Mouse (Mus musculus) kidney, adult 2 months (tissue): ENCODE results near the gene Hist3h2a. TPM values are rescaled to one million over a fixed set of nuclear protein-coding genes. Genes with fewer than 3 reads are reported as not detected.
A peak's percentile ranks its signal among the peaks of the same experiment; 100 is the strongest.

Experiments
- DNase-seq: peaks from one replicate; pipeline ENCODE4 v3.0.0; 2021
- H3K27ac ChIP-seq: fragments of 200-500 bp; 2 replicates; pipeline ENCODE4 v1.5.1; 2012; ENCODE audit warnings: low read depth, low read length, control low read depth, inconsistent platforms; ENCODE audit not compliant: insufficient read depth
- H3K27me3 ChIP-seq: fragments of 200-500 bp; replicated peaks from 2 replicates; pipeline ENCODE4 v1.6.1; 2012; ENCODE audit warnings: mild to moderate bottlenecking, moderate library complexity, low read length, inconsistent platforms; ENCODE audit not compliant: control insufficient read depth, insufficient read depth
- H3K36me3 ChIP-seq: fragments of 200-500 bp; 2 replicates; pipeline ENCODE4 v1.6.1; 2012; ENCODE audit warnings: mild to moderate bottlenecking, moderate library complexity, low read length, inconsistent platforms; ENCODE audit not compliant: control insufficient read depth, insufficient read depth
- H3K4me1 ChIP-seq: fragments of 200-500 bp; 2 replicates; pipeline ENCODE4 v1.6.1; 2011; ENCODE audit warnings: low read length; ENCODE audit not compliant: control insufficient read depth, insufficient read depth
- H3K4me3 ChIP-seq: fragments of 200-500 bp; 2 replicates; pipeline ENCODE4 v1.5.1; 2011; ENCODE audit warnings: mild to moderate bottlenecking, low read depth, low read length, control low read depth; ENCODE audit not compliant: insufficient read depth
- CTCF ChIP-seq: fragments of 200-500 bp; conservative IDR thresholded peaks from 2 replicates; pipeline ENCODE4 v1.5.1; 2011; ENCODE audit warnings: low read depth, mild to moderate bottlenecking, control low read depth, low read length, moderate library complexity, mixed read lengths; ENCODE audit not compliant: insufficient read depth, insufficient read length
- POLR2A ChIP-seq: fragments of 200-500 bp; IDR thresholded peaks from one replicate; pipeline ENCODE4 v1.6.1; 2011; ENCODE audit warnings: low read depth, low read length, control low read depth
- WGBS: fragments of 180-500 bp; shearing (Covaris S2); methylation state at CpG from one replicate; pipeline ENCODE4 v1.1.7; 2018; 5-methylcytosine and 5-hydroxymethylcytosine counted together
- polyA plus RNA-seq: library from polyadenylated mRNA; depleted of rRNA; stranded (reverse); fragments of >200 nt; gene quantifications from 2 replicates; pipeline ENCODE4 v1.2.3, GENCODE M21; 2012

The Hist3h2a gene
- polyA plus RNA-seq, 1 experiment: 29.5 TPM

DNA sequence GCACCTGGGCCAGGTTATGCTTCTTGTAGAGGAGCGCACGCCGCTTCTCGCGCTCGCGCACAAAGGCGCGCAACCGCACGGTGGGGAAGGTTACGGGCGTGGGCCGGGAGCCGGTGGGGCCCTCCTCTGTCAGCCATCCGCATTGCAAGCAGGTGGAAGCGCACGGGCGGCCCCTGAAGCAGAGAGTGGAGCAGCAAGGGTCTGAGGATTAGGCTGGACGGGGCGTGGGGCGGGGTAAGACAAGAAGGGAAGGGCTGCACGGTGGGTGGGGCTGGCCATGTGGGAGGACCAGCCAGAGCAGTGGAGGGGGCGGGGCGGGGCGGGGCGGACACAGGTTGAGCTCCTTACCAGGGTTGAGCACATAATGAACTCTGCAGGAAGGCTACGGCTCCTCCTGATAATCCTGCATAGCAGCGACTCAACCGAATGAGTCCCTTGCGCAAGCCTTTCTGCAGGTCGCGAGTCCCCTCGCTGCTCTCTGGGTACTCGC is 39.9 kb downstream of the Hist3h2a start:
- H3K4me1 ChIP-seq: no peaks in the 10 kb centered on the region; the same call in 1 of the 2 replicates
- no peaks in the 10 kb centered on the region for H3K27me3 ChIP-seq
- peaks cover 2% of the 10 kb centered on the region; the same call in 1 of the 2 replicates for H3K36me3 ChIP-seq
- H3K4me3 ChIP-seq: peak overlapping the region; percentile 49
- no peak for TF ChIP-seq POLR2A
- no peak for TF ChIP-seq CTCF
- no peak overlapping the region for H3K27ac ChIP-seq
- WGBS: under 1% methylated on average over 33 of the region's 35 CpGs
- DNase-seq: peak; percentile 72

DNA sequence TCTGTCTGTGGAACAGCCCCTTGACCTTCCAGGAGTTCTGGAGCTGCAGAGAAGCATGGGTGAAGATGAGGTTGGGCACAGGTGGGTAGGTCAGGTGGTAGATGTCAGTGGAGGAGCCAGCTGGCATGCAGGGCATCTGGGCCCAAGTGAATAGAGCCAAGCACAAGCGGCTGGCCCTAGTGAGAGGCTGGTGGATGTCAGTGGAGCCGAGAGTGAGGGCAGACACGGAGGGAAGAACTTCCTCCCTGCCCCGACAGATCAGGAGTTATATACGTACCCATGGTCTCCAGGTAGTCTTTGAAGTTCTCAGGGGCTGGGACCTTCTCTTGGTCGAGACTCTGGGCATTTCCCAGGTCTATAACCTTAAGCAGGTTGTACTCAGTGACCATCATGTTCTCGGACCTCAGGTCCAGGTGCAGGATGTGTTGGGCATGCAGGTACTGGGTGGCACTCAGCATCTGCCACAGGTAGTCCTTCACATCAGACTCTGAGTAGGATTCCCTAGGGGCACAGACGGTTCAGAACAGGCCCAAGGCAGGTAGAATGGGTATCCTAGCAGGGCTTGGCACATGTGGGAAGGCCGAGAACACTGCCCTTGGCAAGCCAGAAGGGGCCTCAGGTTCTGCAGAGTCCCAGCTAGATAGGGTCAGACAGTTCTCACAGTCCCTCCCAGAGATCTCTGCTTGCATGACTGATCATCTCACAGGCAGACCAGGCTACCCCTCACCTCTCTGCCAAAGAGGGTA is 40.7 kb downstream of the Hist3h2a start:
- no peak overlapping the region for H3K4me3 ChIP-seq
- WGBS: 81% methylated on average over 9 of the region's 9 CpGs
- no peak for DNase-seq
- H3K4me1 ChIP-seq: no peaks in the 10 kb centered on the region; the same call in 1 of the 2 replicates
- TF ChIP-seq POLR2A: no peak
- no peak for TF ChIP-seq CTCF
- H3K36me3 ChIP-seq: no peaks in the 10 kb centered on the region
- no peaks in the 10 kb centered on the region for H3K27me3 ChIP-seq
- no peak overlapping the region for H3K27ac ChIP-seq

DNA sequence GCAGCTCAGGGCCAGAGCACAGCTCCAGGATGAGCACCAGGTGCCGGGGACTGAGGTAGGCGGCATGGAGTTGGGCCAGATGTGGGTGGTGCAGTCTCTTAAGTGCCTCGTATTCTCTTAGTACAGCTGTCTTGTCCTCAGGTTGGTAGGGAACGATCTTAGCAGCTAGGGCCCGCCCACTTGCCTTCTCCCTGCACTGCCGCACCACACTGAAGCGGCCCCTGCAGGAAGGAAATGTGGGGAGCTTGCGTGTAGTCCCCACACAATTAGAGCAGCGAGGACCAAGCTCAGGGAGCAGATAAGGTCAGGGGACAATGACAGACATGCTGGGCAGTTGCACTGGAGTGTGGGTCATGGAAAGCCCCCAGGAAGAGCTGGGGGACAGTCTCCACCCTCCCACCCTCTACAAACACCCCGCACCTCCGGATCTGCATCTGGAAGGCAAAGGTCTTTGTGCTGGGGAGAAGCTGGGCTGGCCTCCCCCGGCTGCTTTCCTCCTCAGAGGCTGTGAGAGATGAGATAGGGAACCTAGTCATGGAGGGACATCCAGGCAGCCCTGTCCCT is 41.4 kb downstream of the Hist3h2a start:
- no peak for DNase-seq
- H3K27me3 ChIP-seq: no peaks in the 10 kb centered on the region
- H3K36me3 ChIP-seq: no peaks in the 10 kb centered on the region
- 46% methylated on average over 12 of the region's 12 CpGs for WGBS
- H3K4me1 ChIP-seq: no peaks in the 10 kb centered on the region; the same call in 1 of the 2 replicates
- no peak overlapping the region for H3K4me3 ChIP-seq
- no peak overlapping the region for H3K27ac ChIP-seq
- TF ChIP-seq POLR2A: no peak
- TF ChIP-seq CTCF: no peak

DNA sequence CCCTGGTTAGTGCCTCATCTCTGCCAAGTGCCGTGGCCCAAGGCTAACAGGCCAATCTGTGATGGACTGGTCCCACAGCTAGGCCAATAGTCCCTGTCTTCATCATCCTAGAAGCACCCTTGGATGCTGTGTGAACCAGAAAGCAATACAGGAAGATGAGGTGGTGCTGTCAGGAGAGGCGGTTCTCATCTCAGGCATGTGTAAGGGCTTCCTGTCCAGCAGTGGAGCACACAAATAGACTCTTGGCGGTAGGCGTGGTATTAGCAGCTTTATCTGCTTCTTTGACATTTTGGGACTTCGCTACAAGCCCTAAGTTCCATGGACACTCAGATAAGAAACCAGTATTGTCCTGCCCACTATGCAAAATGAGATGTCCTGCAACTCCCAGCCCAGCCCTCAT is 43.1 kb downstream of the Hist3h2a start:
- Histone ChIP-seq H3K4me3 (no peak overlapping the region), H3K27me3 (no peaks in the 10 kb centered on the region), H3K4me1 (no peaks in the 10 kb centered on the region; the same call in 1 of the 2 replicates), H3K36me3 (no peaks in the 10 kb centered on the region), H3K27ac (no peak overlapping the region)
- WGBS: 82% methylated on average over 5 of the region's 5 CpGs
- no peak for TF ChIP-seq POLR2A
- no peak for TF ChIP-seq CTCF
- no peak for DNase-seq

DNA sequence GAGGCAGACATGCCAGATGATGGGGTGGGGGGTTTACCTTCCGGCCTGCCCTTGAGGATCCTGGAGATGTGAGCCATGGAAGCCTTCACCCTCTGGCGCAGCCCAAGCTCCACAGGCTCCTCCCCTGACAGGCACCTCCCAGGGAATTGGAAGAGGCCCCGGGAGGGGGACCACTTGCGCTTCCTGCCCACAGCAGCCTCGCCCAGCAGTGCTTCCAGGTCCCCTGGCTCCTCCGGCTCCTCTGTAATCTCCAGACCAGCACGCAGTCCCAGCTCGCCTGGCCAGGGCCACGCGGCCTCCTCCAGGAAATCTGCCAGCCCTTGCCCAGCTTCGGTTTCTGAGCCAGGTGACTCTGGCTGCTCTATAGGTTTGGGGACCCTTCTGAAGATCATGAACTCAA is 44.7 kb downstream of the Hist3h2a start:
- 49% methylated on average over 11 of the region's 11 CpGs for WGBS
- Histone ChIP-seq H3K27me3 (no peaks in the 10 kb centered on the region), H3K4me1 (no peaks in the 10 kb centered on the region; the same call in 1 of the 2 replicates), H3K27ac (no peak overlapping the region), H3K4me3 (no peak overlapping the region), H3K36me3 (no peaks in the 10 kb centered on the region)
- DNase-seq: no peak
- TF ChIP-seq POLR2A: no peak
- TF ChIP-seq CTCF: no peak

DNA sequence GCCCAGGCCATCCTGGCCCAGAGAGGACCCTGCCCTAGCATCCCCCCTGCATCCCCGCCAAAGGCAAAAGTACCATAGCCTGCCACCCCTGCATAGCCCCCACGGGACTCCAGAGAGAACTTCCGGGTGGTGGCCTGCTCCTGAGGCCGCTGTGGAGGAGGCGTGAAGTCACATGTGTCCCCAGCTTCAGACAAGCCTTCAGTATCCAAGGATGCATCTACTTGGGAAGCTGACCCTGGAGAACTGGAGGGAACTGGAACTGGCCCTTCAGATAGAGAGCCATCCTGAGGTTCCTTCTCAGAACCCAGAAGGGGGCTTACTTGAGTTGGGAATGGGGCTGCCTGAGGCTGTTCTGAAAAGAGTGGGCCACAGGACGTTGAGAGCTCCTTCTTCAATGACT is 45.3 kb downstream of the Hist3h2a start:
- Histone ChIP-seq H3K36me3 (no peaks in the 10 kb centered on the region), H3K4me3 (no peak overlapping the region), H3K27ac (no peak overlapping the region), H3K27me3 (no peaks in the 10 kb centered on the region), H3K4me1 (no peaks in the 10 kb centered on the region)
- no peak for TF ChIP-seq CTCF
- no peak for TF ChIP-seq POLR2A
- DNase-seq: no peak
- 81% methylated on average over 6 of the region's 6 CpGs for WGBS

DNA sequence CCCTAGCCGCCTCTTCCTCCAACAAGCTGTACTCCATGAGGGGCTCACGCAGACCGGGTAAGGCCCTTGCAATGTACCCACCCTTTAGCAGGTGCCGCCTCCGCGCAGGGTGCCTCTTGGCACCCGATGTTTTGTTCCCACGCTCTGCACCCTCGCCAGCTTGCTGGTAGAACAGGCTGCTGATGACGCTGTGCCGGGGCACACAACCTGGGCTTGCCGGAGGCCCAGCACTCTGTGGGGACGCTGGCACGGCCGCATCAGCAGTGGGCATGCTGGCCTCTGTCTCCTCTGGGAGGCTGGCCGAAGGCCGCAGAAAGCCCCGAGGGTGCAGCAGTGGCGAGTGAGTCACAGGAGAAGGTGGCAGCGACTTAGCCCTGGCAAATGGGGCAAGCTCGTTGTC is 46.1 kb downstream of the Hist3h2a start:
- H3K4me3 ChIP-seq: no peak overlapping the region
- H3K27ac ChIP-seq: no peak overlapping the region
- TF ChIP-seq POLR2A (no peak), CTCF (no peak)
- H3K36me3 ChIP-seq: no peaks in the 10 kb centered on the region
- H3K27me3 ChIP-seq: no peaks in the 10 kb centered on the region
- no peaks in the 10 kb centered on the region for H3K4me1 ChIP-seq
- no peak for DNase-seq
- WGBS: 93% methylated on average over 21 of the region's 21 CpGs
